Mouse (Mus musculus) ovary, postnatal 14 days (tissue): ENCODE data around the gene Agk.
A peak's percentile ranks its signal among the peaks of the same experiment; 100 is the strongest.

Experiments
- DNase-seq: peaks from one replicate; pipeline ENCODE4 v3.0.0; 2022; ENCODE audit warnings: low spot score

Gene Agk

GRCm38 (mm10) chr6:40324897-40325841 is at the start of gene Agk:
Agk (plus strand) TSS chr6:40325172.
- DNase-seq: peak; percentile 73

DNA sequence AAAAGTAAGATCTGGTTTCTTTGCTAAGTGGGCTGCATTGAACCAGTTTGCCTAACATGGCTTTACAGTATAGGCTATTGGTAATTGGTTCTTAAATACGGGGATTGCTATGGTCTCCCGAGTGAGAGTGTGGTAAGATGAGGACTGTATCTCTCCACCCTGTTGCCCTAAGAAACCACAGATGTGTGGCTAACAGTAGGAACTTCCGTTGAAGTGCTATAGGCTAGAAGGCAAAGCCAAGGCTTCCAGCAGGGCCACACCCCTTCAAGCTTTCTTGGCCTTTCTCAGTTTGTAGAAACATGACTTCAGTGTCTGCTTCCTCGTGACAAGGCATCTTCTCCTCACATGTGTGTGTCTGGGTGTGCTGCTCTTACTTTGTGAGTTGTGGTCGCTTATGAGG is 24.3 kb upstream of the Agk start:
- no peak for DNase-seq

GRCm38 (mm10) chr6:40303379-40303778 is 21.6 kb upstream of the Agk start:
- peak; percentile 19 for DNase-seq

DNA sequence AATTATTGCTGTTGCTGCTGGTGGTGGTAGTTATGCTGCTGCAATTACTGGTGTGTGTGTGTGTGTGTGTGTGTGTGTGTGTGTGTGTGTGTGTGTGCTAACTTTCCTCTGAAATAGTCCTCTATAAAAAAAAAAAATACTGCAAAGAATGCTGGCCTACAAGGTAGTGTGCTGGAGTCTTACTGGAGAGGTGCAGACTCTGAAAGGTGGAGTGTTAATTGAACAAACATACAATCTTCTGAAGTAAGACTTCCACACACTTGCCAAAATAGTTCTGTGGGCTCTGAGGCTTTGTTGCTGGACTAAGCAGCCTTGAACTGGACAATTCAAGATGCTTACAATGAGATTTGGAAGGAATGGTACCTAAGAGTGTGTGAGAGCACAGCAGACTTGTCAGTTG is 20.0 kb upstream of the Agk start:
- DNase-seq: no peak

DNA sequence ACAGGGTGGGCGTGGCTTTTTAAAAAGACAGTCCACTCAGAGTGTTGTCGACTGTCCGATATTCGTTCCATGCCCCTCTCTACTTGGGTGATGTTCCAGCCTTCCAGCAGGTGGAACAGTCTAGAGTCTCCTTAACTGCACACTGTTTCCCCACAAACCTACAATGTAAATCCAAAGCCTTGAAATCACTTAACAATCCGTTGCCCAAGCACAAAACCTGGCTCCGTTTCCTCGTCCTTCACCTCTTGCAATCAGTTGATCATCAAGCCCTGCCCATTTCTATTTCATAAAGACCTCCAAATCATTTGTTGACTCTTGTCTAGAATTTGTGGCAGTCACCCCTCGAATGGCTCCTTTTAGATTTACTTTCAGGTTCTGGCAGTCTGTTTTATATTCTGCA is 1.4 kb downstream of the Agk start:
- DNase-seq: no peak

DNA sequence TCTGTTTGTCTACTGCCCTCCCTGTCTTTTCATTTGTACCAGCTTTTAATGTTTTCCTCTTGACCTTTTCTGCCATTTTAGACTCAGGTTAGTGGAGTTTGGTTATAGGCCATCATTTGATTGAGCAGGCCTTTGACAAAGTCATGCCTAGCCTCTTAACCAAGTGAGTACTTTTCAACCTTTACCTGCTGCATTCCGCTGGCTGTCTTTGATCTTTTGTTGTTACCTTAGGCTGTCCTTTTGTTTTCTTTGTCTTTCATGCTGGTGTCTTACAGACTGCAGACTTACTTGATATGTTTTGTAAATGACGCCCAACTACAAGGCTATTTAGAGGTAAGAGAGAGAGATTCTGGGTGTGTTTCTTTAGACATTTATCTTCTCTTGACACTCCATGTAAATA is 8.5 kb downstream of the Agk start:
- DNase-seq: no peak

GRCm38 (mm10) chr6:40336735-40337731 is 12.1 kb downstream of the Agk start:
- no peak for DNase-seq

GRCm38 (mm10) chr6:40346959-40347771 is 22.2 kb downstream of the Agk start:
- peak; percentile 35 for DNase-seq

GRCm38 (mm10) chr6:40347772-40348111 is 22.8 kb downstream of the Agk start:
- DNase-seq: no peak

DNA sequence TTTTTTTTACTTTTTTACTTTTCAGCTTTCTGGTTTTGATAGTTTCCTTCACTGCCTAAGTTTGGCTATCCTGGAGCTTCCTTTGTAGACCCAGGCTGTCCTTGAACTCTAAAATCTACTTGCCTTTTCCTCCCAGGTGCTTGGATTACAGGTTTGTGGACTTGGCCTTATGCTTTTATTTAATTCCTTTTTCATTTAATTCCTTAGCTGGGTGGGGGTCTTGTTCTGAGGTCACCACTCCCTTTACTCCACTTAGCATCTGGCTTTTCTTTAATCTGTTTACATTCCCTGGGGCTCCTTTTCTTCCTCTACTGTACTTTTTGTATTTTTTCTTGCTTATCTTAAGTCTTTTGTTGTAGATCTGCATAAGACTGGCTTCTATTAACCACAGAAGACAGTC is 25.1 kb downstream of the Agk start:
- no peak for DNase-seq

DNA sequence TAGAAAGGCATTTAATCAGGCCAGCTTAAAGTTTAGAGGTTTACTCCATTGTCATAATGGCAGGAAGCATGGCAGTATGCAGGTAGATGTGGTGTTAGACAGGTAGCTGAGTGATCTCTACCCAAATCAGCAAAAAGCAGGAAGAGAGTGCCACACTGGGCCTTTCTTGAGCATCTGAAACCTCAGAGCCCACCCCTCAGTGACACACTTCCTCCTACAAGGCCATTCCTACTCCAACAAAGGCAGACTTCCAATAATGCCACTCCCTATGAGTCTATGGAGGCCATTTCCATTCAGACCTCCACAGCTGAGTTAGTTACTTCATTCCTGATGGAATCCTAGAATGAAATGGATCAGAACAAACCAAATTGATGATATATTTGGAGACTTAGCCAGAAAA is 25.9 kb downstream of the Agk start:
- DNase-seq: no peak

DNA sequence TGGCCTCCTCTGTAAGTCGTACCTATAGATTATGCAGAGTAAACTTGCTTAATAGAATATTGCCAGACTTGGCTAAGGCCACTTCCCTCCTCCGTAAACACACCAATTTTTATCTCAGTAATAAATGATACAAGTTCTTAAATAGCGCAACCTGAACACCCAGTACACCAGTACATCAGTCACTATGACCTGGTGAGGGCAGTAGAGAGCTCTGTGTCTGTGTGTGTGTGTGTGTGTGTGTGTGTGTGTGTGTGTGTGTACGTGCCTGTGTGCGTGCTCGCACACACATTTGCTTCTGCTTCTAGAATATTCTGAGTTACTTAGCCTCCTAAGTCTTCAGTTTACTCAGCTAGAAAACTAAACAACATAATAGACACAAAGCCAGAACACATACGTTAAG is 28.4 kb downstream of the Agk start:
- DNase-seq: no peak

- DNase-seq: no peak
Observed at GRCm38 (mm10) chr6:40371031-40371430, 46.1 kb downstream of the Agk start.

- no peak for DNase-seq
Observed at GRCm38 (mm10) chr6:40380181-40380580, 55.2 kb downstream of the Agk start.

GRCm38 (mm10) chr6:40381908-40382307 is 56.9 kb downstream of the Agk start:
- no peak for DNase-seq

- no peak for DNase-seq
Observed at GRCm38 (mm10) chr6:40385682-40386081, 60.7 kb downstream of the Agk start.

GRCm38 (mm10) chr6:40388660-40389059 is 63.7 kb downstream of the Agk start:
- DNase-seq: no peak

- DNase-seq: no peak
Observed at GRCm38 (mm10) chr6:40390975-40391374, 66.0 kb downstream of the Agk start.

DNA sequence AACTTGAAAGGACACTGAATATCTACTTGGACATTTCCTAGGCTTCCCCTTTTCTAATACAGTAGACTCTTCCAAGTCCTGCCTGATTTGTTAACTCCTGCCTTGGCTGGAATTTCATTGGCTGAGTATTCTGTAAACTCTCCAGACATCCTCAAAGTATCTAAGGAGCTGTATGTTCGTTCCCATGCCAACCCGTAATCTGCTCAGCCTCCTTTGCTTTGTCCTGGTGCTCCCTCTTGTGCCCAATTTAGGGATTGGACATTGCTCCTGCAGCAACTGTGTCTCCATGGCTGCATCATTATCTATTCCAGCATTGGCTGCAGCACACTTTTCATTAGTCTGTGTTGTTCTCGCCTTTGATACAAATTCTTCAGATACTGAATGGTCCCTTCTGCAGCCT is 68.2 kb downstream of the Agk start:
- DNase-seq: peak; percentile 49

DNA sequence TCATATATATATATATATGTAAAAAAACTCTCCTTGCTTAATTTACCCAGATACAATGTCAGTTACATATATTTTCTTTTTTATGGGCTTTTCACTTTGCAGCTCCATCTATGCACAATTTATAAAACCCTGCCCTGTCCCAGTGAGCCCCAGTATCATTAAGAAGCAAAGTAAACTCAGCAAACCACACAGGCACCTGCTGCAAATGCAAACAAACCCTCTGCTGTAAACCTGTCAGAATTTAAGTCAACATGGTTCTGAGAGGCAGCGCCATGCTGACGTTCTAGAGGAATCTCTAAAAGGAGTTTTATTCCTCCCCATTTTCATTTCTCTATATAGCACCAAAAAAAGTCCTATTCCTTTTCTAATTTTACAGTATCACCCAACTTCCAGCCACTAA is 77.1 kb downstream of the Agk start:
- no peak for DNase-seq

- no peak for DNase-seq
Observed at GRCm38 (mm10) chr6:40403640-40404285, 78.8 kb downstream of the Agk start.
